Mouse (Mus musculus) heart, embryonic 12.5 days (tissue): Measurements from ENCODE around the gene Ccl24. TPM values are rescaled to one million over a fixed set of nuclear protein-coding genes. Genes with fewer than 3 reads are reported as not detected.
A peak's percentile ranks its signal among the peaks of the same experiment; 100 is the strongest.

Experiments used
- ATAC-seq: fragments of 200-750 bp; cut with Nextera tagmentation; 2 replicates; pipeline ENCODE4 v1.8.0; 2017; ENCODE audit warnings: moderate TSS enrichment, moderate library complexity; ENCODE audit not compliant: insufficient number of reproducible peaks, low FRiP score
- H3K27ac ChIP-seq: fragments of 300-500 bp; sonication (generic); 2 replicates; pipeline ENCODE4 v1.5.1; 2016; ENCODE audit warnings: mild to moderate bottlenecking, moderate library complexity; ENCODE audit not compliant: poor library complexity, severe bottlenecking
- H3K27me3 ChIP-seq: fragments of 300-500 bp; sonication (generic); replicated peaks from 2 replicates; pipeline ENCODE4 v1.6.1; 2016; ENCODE audit warnings: mild to moderate bottlenecking, moderate library complexity
- H3K36me3 ChIP-seq: fragments of 300-500 bp; sonication (generic); 2 replicates; pipeline ENCODE4 v1.6.1; 2016; ENCODE audit warnings: mild to moderate bottlenecking, moderate library complexity
- H3K4me1 ChIP-seq: fragments of 300-500 bp; sonication (generic); replicated peaks from 2 replicates; pipeline ENCODE4 v1.6.1; 2016; ENCODE audit warnings: mild to moderate bottlenecking
- H3K4me2 ChIP-seq: fragments of 300-500 bp; sonication (generic); 2 replicates; pipeline ENCODE4 v1.6.1; 2016; ENCODE audit warnings: mild to moderate bottlenecking, moderate library complexity
- H3K4me3 ChIP-seq: fragments of 300-500 bp; sonication (generic); 2 replicates; pipeline ENCODE4 v1.5.1; 2016; ENCODE audit warnings: mild to moderate bottlenecking
- H3K9ac ChIP-seq: fragments of 300-500 bp; sonication (generic); 2 replicates; pipeline ENCODE4 v1.6.1; 2016; ENCODE audit warnings: mild to moderate bottlenecking, moderate library complexity
- H3K9me3 ChIP-seq: fragments of 300-500 bp; sonication (generic); replicated peaks from 2 replicates; pipeline ENCODE4 v1.6.1; 2016; ENCODE audit warnings: mild to moderate bottlenecking, moderate library complexity
- WGBS: fragments of 180-500 bp; shearing (Covaris S2); methylation state at CpG from one replicate; pipeline ENCODE4 v1.1.7; 2016; 5-methylcytosine and 5-hydroxymethylcytosine counted together
- polyA plus RNA-seq: library from polyadenylated mRNA; unstranded; fragments of >200 nt; fragmentation: Nextera tagmentation; extraction: Ambion mirVana; gene quantifications from 2 replicates; pipeline ENCODE4 v1.2.1, GENCODE M21; 2016

Ccl24 gene
- polyA plus RNA-seq, 1 experiment from 2014 or later = 0.56 TPM

DNA sequence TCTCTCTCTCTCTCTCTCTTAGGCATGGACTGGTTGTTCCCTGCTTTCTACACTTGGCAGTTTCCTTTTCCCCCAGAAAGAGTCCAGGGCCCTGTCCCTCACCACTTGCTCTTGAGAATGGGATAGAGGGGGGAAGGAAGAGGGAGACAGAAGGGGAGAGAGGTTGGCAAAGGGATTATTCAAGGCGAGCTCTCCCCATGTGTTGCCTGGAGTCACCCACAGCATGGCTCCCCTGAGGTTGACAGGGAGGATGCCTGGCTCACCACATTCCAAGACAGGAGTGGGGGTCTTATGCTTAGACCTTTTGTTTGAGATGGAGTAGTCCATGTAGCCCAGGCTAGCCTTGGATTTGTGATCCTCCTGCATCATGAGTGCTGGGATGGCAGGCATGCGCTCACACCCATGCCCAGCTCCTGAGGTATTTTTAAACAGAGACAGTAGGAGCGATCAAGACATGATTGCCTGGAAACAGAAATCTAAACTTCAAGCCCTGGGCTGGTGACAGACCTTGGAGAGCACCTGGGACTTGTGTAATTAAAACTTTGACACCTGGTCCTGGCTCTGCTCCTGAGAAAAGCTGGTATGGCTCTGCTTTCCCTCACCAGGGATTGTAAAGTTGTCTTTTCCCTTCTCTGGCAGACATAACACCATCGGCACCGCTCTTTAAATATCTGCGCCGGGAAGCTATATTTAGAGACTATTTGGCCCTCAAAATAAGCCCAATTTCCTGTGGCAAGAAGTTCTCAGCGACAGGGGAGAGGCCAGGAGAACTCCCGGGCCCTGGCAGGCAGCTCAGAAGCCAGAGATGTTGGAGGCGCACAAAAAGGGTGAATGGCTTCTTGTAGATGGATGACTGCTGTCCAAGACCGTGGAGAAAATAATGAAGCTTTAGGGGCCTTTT lies 47.9 kb downstream of the Ccl24 start:
- ATAC-seq = no peak
- peaks cover 5% of the 10 kb centered on the region; the same call in 1 of the 2 replicates for H3K36me3 ChIP-seq
- H3K27ac ChIP-seq = peak overlapping the region; percentile 91
- H3K4me1 ChIP-seq = peaks cover 57% of the 10 kb centered on the region
- H3K4me2 ChIP-seq = peak overlapping the region; percentile 43
- H3K27me3 ChIP-seq = no peaks in the 10 kb centered on the region
- 33% methylated on average over 11 of the region's 11 CpGs for WGBS
- peak overlapping the region; percentile 4; the same call in 1 of the 2 replicates for H3K9ac ChIP-seq
- 0 out of 2 replicates have a peak, but pooled peaks cover 3% of the 10 kb centered on the region for H3K9me3 ChIP-seq
- H3K4me3 ChIP-seq = no peak overlapping the region

DNA sequence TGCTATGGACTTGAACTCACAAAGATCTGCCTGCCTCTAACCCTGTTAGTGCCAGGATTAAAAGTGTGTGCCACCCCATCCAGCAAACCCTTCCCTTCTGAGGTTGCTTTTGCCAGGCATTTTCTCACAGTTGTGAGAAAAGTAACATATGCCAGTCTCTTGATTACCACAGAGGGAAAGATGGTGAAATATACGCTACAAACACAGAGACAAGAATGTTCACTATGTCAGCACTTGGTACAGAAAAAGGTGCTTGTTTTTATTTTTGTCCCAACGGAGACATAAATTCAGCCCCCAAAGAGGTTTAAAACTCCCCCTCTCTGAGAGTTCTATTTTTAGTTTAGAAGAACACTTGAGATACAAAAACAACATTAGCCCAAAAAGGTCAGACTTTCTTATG lies 48.8 kb downstream of the Ccl24 start:
- Histone ChIP-seq H3K4me2 (peak overlapping the region; percentile 43; the same call in 1 of the 2 replicates), H3K9me3 (0 out of 2 replicates have a peak, but pooled peaks cover 3% of the 10 kb centered on the region), H3K4me1 (peaks cover 54% of the 10 kb centered on the region), H3K27me3 (no peaks in the 10 kb centered on the region), H3K9ac (no peak overlapping the region), H3K27ac (peak overlapping the region; percentile 91), H3K36me3 (peaks cover 5% of the 10 kb centered on the region; the same call in 1 of the 2 replicates), H3K4me3 (no peak overlapping the region)
- WGBS = 53% methylated on average over 2 of the region's 2 CpGs
- no peak for ATAC-seq

DNA sequence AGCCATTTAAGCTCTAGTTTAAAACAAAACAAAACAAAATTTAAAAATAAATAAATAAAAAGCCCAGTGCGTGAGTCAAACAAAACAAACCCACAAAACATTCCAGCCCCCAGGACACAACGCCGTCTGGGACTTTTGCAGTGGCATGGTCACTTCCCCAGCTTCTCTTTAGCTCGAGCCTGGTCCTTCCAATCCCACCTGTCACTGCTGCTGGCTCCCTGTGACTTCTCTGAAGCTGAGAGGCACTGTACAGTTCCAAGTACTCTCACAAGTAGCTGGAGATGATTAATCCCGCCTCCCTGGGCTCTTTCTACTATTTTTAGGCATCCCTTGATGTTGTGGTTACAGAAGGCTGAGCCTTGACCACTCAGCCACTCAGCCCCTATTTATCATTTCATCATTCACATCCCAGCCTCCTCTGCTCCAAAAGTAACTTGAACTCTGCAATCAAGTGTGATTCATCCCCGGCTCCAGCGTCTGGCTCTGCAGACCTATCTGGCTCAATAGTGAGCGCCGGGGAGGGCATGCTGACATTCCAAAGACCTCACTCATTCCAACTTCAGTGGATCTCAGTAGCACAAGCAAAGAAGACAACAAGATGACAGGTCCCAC lies 50.6 kb downstream of the Ccl24 start:
- Histone ChIP-seq H3K36me3 (peaks cover 5% of the 10 kb centered on the region; the same call in 1 of the 2 replicates), H3K4me2 (peak overlapping the region; percentile 14; the same call in 1 of the 2 replicates), H3K4me1 (peaks cover 47% of the 10 kb centered on the region), H3K9me3 (0 out of 2 replicates have a peak, but pooled peaks cover 3% of the 10 kb centered on the region), H3K27me3 (no peaks in the 10 kb centered on the region), H3K9ac (no peak overlapping the region), H3K4me3 (no peak overlapping the region), H3K27ac (peak overlapping the region; percentile 91)
- 30% methylated on average over 9 of the region's 9 CpGs for WGBS
- peak; percentile 27; the same call in 1 of the 2 replicates for ATAC-seq

Other genes starting within 250 kb of the Ccl24 start
- 0.22 TPM in 1 of 2 replicates, not detected in the other for gene Fkbp6, start 223.0 kb downstream of the Ccl24 start, polyA plus RNA-seq
- not detected in 2 replicates for gene Trim50, start 219.8 kb downstream of the Ccl24 start, polyA plus RNA-seq
- gene Nsun5, start 203.1 kb downstream of the Ccl24 start, polyA plus RNA-seq = 17.4 and 18.1 TPM in 2 replicates
- 14.7 and 16.5 TPM in 2 replicates for gene Pom121, start 178.5 kb downstream of the Ccl24 start, polyA plus RNA-seq
- 44.8 and 45.0 TPM in 2 replicates for gene Hip1, start 27.9 kb downstream of the Ccl24 start, polyA plus RNA-seq
- not detected in 2 replicates for gene Ccl26, start 9.5 kb downstream of the Ccl24 start, polyA plus RNA-seq
- 39.2 and 45.6 TPM in 2 replicates for gene Rhbdd2, start 59.6 kb upstream of the Ccl24 start, polyA plus RNA-seq
- gene Por, start 97.0 kb upstream of the Ccl24 start, polyA plus RNA-seq = 50.6 and 54.0 TPM in 2 replicates
- 34.5 and 35.8 TPM in 2 replicates for gene Tmem120a, start 171.4 kb upstream of the Ccl24 start, polyA plus RNA-seq
- gene Styxl1, start 205.3 kb upstream of the Ccl24 start, polyA plus RNA-seq = not detected in 2 replicates
- 950 TPM in 2 replicates for gene Mdh2, start 205.4 kb upstream of the Ccl24 start, polyA plus RNA-seq
- 0.22 TPM in 1 of 2 replicates, not detected in the other for gene Srrm3, start 233.8 kb upstream of the Ccl24 start, polyA plus RNA-seq